ENCODE assay signal across 1 mouse cellular context in genomic region chr2:150904272-150904935, GRCm38 (mm10).
TF ChIP-seq lines count a peak whose summit lies in the region.

Gene Abhd12, minus strand, starts transcription at chr2:150904741.

TF ChIP-seq in CH12.LX, 34 proteins besides CTCF, POLR2A, EP300 and RAD21 (continued from another document):
- TF ChIP-seq PAX5 (IDR thresholded peaks at IDR 0.05; ENCODE audit: low read length) (no peak), TBP (conservative IDR thresholded peaks at IDR 0.05; ENCODE audit: low read depth, low read length) (peak; percentile 56; the same call in 1 of the 2 replicates), JUN (IDR thresholded peaks at IDR 0.05; ENCODE audit: insufficient read depth, low read depth, low read length) (no peak), GABPA (IDR thresholded peaks at IDR 0.05; ENCODE audit: insufficient replicate concordance, low read depth, low read length) (no peak; the same call in 1 of the 2 replicates), MAZ (IDR thresholded peaks at IDR 0.05; ENCODE audit: low read depth, low read length) (peak; percentile 79), USF1 (IDR thresholded peaks at IDR 0.05; ENCODE audit: low read depth, low read length) (no peak), UBTF (IDR thresholded peaks at IDR 0.05; ENCODE audit: low read depth, low read length) (peak; percentile 96), NELFE (IDR thresholded peaks at IDR 0.05; ENCODE audit: low read depth, low read length) (peak; percentile 71; the same call in 1 of the 2 replicates), E2F4 (IDR thresholded peaks at IDR 0.05; ENCODE audit: insufficient replicate concordance, low read depth, low read length) (no peak), USF2 (conservative IDR thresholded peaks at IDR 0.05; ENCODE audit: low read depth, low read length) (no peak), MEF2A (IDR thresholded peaks at IDR 0.05; ENCODE audit: borderline replicate concordance, low read depth, low read length) (peak; percentile 79; the same call in 1 of the 2 replicates), RCOR1 (conservative IDR thresholded peaks at IDR 0.05; ENCODE audit: low read depth, low read length) (no peak; the same call in 1 of the 2 replicates), JUND (conservative IDR thresholded peaks at IDR 0.05; ENCODE audit: low read depth, low read length) (no peak), IRF4 (IDR thresholded peaks at IDR 0.05; ENCODE audit: low read depth, low read length) (peak; percentile 51), ZC3H11A (IDR thresholded peaks at IDR 0.05; ENCODE audit: low read depth, low read length) (no peak), MYC (IDR thresholded peaks at IDR 0.05; ENCODE audit: low read depth, low read length) (0 out of 2 replicates have a peak, but pooled peaks have one; percentile 49), ETS1 (conservative IDR thresholded peaks at IDR 0.05; ENCODE audit: low read depth, low read length) (no peak), POLR2AphosphoS2 (IDR thresholded peaks at IDR 0.05; ENCODE audit: low read depth, low read length) (peak; percentile 71), CHD1 (IDR thresholded peaks at IDR 0.05; ENCODE audit: low read depth, low read length) (no peak), ZKSCAN1 (IDR thresholded peaks at IDR 0.05; ENCODE audit: borderline replicate concordance, low read depth, low read length) (no peak), ZMIZ1 (IDR thresholded peaks at IDR 0.05; ENCODE audit: low read depth, low read length) (peak; percentile 61)
